Mouse (Mus musculus) intestine, embryonic 14.5 days (tissue): ENCODE results near the gene Saal1. TPM values are rescaled to one million over a fixed set of nuclear protein-coding genes. Genes with fewer than 3 reads are reported as not detected.

Source experiments
- ATAC-seq: fragments of 200-750 bp; cut with Nextera tagmentation; replicated peaks from 2 replicates; pipeline ENCODE4 v1.8.0; 2017; ENCODE audit warnings: low read depth, moderate number of reproducible peaks, moderate TSS enrichment, moderate library complexity; ENCODE audit not compliant: low FRiP score, low TSS enrichment
- DNase-seq: peaks from one replicate; pipeline ENCODE4 v3.0.0-alpha.2; 2018; ENCODE audit warnings: low spot score
- H3K27ac ChIP-seq: fragments of 300-500 bp; sonication (generic); 2 replicates; pipeline ENCODE4 v1.5.1; 2014; ENCODE audit warnings: low read depth, mild to moderate bottlenecking, control low read depth
- H3K27me3 ChIP-seq: fragments of 300-500 bp; sonication (generic); replicated peaks from 2 replicates; pipeline ENCODE4 v1.6.1; 2014; ENCODE audit warnings: low read length, control low read depth; ENCODE audit not compliant: control insufficient read depth, insufficient read depth
- H3K36me3 ChIP-seq: fragments of 300-500 bp; sonication (generic); 2 replicates; pipeline ENCODE4 v1.6.1; 2014; ENCODE audit warnings: low read length, control low read depth; ENCODE audit not compliant: control insufficient read depth, insufficient read depth
- H3K4me1 ChIP-seq: fragments of 300-500 bp; sonication (generic); replicated peaks from 2 replicates; pipeline ENCODE4 v1.6.1; 2014; ENCODE audit warnings: low read length, control low read depth, mixed read lengths; ENCODE audit not compliant: control insufficient read depth, insufficient read depth
- H3K4me2 ChIP-seq: fragments of 300-500 bp; sonication (generic); 2 replicates; pipeline ENCODE4 v1.6.1; 2014; ENCODE audit warnings: low read length
- H3K4me3 ChIP-seq: fragments of 300-500 bp; sonication (generic); 2 replicates; pipeline ENCODE4 v1.5.1; 2014; ENCODE audit warnings: low read depth, low read length, control low read depth, mixed read lengths
- H3K9ac ChIP-seq: fragments of 300-500 bp; sonication (generic); 2 replicates; pipeline ENCODE4 v1.6.1; 2014; ENCODE audit warnings: mild to moderate bottlenecking, low read length
- H3K9me3 ChIP-seq: fragments of 300-500 bp; sonication (generic); 2 replicates; pipeline ENCODE4 v1.6.1; 2016; ENCODE audit warnings: low read length, control low read depth; ENCODE audit not compliant: control insufficient read depth
- WGBS: fragments of 180-500 bp; shearing (Covaris S2); extraction: QIAGEN DNeasy Blood & Tissue Kit; methylation state at CpG from one replicate; pipeline ENCODE4 v1.1.7; 2014; 5-methylcytosine and 5-hydroxymethylcytosine counted together
- polyA plus RNA-seq: library from polyadenylated mRNA; unstranded; fragments of >200 nt; fragmentation: Nextera tagmentation; extraction: Ambion mirVana; gene quantifications from 2 replicates; pipeline ENCODE4 v1.2.1, GENCODE M21; 2014

The Saal1 gene
- polyA plus RNA-seq, 1 experiment from 2014 or later: 35.2 TPM

DNA sequence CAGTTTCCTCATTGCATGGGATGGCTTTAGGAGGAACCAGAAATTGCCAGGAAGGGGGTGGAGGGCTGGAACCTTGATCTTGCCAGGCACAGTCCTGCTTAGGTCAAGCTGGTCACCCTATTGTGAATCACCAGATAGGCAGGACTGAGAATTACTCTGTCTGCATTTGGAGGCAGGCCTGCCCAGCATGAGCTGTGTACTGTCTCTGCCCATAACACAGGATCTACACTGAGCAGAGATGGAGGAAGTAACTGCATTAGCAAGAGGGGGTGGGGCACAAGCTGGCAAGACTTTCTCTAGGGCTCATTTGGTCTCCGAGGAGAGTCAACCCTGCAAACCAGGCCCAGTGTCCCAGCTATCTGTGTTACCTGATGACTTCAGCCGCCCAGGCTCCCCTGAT, 24.5 kb upstream of the Saal1 start:
- H3K4me1 ChIP-seq: no peaks in the 10 kb centered on the region
- H3K9ac ChIP-seq: no peak overlapping the region
- no peak overlapping the region for H3K27ac ChIP-seq
- H3K36me3 ChIP-seq: no peaks in the 10 kb centered on the region
- ATAC-seq (no peak), DNase-seq (no peak)
- H3K27me3 ChIP-seq: no peaks in the 10 kb centered on the region
- H3K9me3 ChIP-seq: no peaks in the 10 kb centered on the region
- 74% methylated on average over 2 of the region's 2 CpGs for WGBS
- H3K4me2 ChIP-seq: no peak overlapping the region
- no peak overlapping the region for H3K4me3 ChIP-seq

- DNase-seq: no peak
- no peaks in the 10 kb centered on the region for H3K9me3 ChIP-seq
- H3K36me3 ChIP-seq: no peaks in the 10 kb centered on the region
- H3K4me1 ChIP-seq: no peaks in the 10 kb centered on the region
- no peaks in the 10 kb centered on the region for H3K27me3 ChIP-seq
- WGBS: 81% methylated on average over 4 of the region's 4 CpGs
- ATAC-seq: no peak
- no peak within 1 kb of the TSS for H3K4me3 ChIP-seq
- no peak within 1 kb of the TSS for H3K27ac ChIP-seq
- H3K9ac ChIP-seq: no peak within 1 kb of the TSS
- no peak within 1 kb of the TSS for H3K4me2 ChIP-seq
Observed at GRCm38 (mm10) chr7:46732458-46732857, 22.0 kb upstream of the Saal1 start, which contains the start of gene Saa4. Gene Saa4 (minus strand): TSS chr7:46732603.

DNA sequence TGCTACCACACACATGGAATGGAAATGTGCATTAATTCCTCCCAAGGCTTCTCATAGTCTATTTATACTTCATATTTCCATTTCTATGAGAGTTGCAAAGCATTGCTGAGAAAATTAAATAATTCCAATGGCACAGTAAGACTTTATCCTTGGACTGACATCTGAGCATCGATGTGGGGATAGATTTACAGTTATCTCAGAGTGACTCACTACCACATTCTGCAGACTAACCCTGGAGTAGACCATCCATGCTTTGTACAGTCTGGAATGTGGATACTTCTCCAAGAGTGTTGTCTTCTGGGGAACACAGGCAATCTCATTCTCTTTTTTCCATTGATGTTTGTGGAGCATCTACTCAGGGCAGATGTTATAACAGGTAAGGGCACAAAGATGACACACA, 17.1 kb upstream of the Saal1 start:
- no peaks in the 10 kb centered on the region for H3K4me1 ChIP-seq
- no peak for DNase-seq
- no peaks in the 10 kb centered on the region for H3K9me3 ChIP-seq
- no peak overlapping the region for H3K4me3 ChIP-seq
- no peak overlapping the region for H3K4me2 ChIP-seq
- H3K27me3 ChIP-seq: no peaks in the 10 kb centered on the region
- 63% methylated on average over 1 of the region's 1 CpGs for WGBS
- H3K36me3 ChIP-seq: no peaks in the 10 kb centered on the region
- H3K9ac ChIP-seq: no peak overlapping the region
- no peak for ATAC-seq
- H3K27ac ChIP-seq: no peak overlapping the region

DNA sequence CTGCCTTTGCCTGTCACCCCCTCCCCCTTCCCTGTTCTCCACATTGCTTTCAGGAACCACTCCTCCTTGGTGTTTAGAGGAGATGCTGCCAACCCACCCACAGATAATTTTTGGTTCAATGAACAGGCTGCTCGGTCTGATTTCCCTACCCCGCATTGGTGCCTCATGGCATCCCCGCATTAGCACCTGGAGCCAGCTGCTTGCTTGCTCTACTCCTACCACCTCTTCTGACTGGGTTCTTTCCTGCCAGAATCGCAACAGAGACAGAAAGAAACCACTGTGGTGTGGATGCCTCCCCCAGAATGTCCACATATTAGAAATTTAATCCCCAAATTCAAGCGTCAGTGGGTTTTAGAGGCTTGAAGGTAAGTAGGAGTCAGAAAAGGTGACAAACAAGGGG, 13.9 kb upstream of the Saal1 start:
- no peak overlapping the region for H3K27ac ChIP-seq
- no peak for DNase-seq
- no peak overlapping the region for H3K4me3 ChIP-seq
- 0 out of 2 replicates have a peak, but pooled peaks cover 3% of the 10 kb centered on the region for H3K27me3 ChIP-seq
- H3K4me2 ChIP-seq: no peak overlapping the region
- H3K36me3 ChIP-seq: no peaks in the 10 kb centered on the region
- WGBS: 75% methylated on average over 5 of the region's 5 CpGs
- no peaks in the 10 kb centered on the region for H3K9me3 ChIP-seq
- ATAC-seq: no peak
- no peaks in the 10 kb centered on the region for H3K4me1 ChIP-seq
- H3K9ac ChIP-seq: no peak overlapping the region

DNA sequence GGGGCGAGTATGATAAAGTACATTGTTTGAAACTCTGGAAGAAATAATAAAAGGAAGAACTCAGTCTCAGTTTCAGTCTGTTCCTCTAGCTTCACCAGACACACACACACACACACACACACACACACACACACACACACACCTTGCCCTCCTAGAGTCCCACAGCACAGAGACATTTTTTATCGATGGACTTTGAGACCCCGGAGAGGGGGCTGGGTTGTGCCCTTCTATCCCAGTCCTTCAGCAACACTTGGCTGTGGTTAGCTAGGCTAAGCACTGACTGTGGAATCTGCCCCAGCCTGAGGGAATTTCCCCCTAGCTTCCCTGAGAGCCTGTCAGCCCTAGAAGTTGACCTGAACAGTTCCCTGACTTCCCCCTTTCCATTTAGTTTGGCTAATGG, 13.4 kb upstream of the Saal1 start:
- Histone ChIP-seq H3K36me3 (no peaks in the 10 kb centered on the region), H3K4me1 (no peaks in the 10 kb centered on the region), H3K9me3 (no peaks in the 10 kb centered on the region), H3K9ac (no peak overlapping the region), H3K27ac (no peak overlapping the region), H3K4me3 (no peak overlapping the region), H3K4me2 (no peak overlapping the region), H3K27me3 (0 out of 2 replicates have a peak, but pooled peaks cover 3% of the 10 kb centered on the region)
- DNase-seq: no peak
- ATAC-seq: no peak
- 71% methylated on average over 3 of the region's 3 CpGs for WGBS

DNA sequence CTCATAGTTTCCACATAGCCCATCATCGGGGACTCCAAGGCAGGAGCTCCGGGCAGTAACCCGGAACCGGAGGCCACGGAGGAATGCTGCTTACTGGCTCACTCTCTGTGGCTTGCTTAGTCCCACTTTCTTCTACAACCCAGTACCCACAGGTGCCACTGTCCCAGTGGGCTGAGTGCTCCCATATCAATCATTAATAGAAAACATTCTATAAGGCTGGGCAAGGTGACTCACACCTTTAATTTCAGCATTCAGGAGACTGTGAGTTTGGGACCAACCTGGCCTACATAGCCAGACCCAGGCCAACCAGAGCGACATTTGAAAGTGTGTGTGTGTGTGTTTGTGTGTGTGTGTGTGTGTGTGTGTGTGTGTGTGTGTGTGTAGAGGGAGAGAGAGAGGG, 12.9 kb upstream of the Saal1 start:
- 0 out of 2 replicates have a peak, but pooled peaks cover 3% of the 10 kb centered on the region for H3K27me3 ChIP-seq
- no peak for DNase-seq
- H3K27ac ChIP-seq: no peak overlapping the region
- no peaks in the 10 kb centered on the region for H3K36me3 ChIP-seq
- H3K9me3 ChIP-seq: no peaks in the 10 kb centered on the region
- no peak overlapping the region for H3K4me3 ChIP-seq
- ATAC-seq: no peak
- 93% methylated on average over 6 of the region's 6 CpGs for WGBS
- no peak overlapping the region for H3K9ac ChIP-seq
- no peak overlapping the region for H3K4me2 ChIP-seq
- H3K4me1 ChIP-seq: no peaks in the 10 kb centered on the region

DNA sequence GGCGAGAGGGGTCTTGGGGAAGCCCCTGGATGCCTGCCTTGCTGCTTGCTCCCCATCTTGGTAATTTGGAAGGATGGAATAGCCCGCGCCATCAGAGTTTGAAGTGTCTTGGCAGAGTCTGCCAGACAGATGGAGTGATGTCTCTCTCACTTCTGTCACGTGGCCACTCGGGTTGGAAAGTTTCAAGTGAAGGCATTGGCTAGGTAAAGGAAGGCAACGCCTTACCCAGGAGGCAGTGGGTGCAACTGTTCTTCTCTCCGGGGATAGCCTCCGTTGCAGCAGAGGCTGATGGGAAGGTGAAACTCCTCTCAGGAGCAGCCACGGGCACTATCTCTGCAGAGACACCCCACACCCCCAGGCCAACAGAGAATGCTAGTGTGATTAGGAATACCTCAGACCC, 10.0 kb upstream of the Saal1 start:
- Histone ChIP-seq H3K9ac (no peak overlapping the region), H3K4me1 (no peaks in the 10 kb centered on the region), H3K36me3 (no peaks in the 10 kb centered on the region), H3K27me3 (0 out of 2 replicates have a peak, but pooled peaks cover 3% of the 10 kb centered on the region), H3K4me3 (no peak overlapping the region), H3K9me3 (no peaks in the 10 kb centered on the region), H3K27ac (no peak overlapping the region), H3K4me2 (no peak overlapping the region)
- ATAC-seq (no peak), DNase-seq (no peak)
- WGBS: 79% methylated on average over 9 of the region's 9 CpGs

DNA sequence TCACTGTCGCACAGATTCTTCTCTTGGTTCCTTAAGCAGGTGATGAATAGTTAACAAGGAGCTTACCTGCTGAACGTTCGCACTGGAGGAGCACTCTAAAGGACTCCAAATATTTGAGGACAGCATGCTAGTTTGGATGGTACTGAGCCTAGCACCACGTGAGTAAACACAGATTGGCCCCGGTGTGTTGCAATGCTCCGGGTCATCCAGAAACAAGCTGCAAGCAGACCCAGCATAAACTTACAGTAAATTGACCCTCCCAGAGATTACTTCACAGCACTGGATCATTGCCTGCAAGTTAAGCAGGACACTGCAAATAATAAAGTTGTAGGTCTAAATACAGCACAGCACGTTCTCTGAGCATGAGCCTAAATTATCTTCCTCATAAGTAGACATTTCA, 9.0 kb upstream of the Saal1 start:
- Histone ChIP-seq H3K36me3 (no peaks in the 10 kb centered on the region), H3K27me3 (0 out of 2 replicates have a peak, but pooled peaks cover 3% of the 10 kb centered on the region), H3K4me2 (no peak overlapping the region), H3K27ac (no peak overlapping the region), H3K9ac (no peak overlapping the region), H3K9me3 (no peaks in the 10 kb centered on the region), H3K4me1 (no peaks in the 10 kb centered on the region), H3K4me3 (no peak overlapping the region)
- WGBS: 61% methylated on average over 7 of the region's 7 CpGs
- ATAC-seq: no peak
- no peak for DNase-seq

DNA sequence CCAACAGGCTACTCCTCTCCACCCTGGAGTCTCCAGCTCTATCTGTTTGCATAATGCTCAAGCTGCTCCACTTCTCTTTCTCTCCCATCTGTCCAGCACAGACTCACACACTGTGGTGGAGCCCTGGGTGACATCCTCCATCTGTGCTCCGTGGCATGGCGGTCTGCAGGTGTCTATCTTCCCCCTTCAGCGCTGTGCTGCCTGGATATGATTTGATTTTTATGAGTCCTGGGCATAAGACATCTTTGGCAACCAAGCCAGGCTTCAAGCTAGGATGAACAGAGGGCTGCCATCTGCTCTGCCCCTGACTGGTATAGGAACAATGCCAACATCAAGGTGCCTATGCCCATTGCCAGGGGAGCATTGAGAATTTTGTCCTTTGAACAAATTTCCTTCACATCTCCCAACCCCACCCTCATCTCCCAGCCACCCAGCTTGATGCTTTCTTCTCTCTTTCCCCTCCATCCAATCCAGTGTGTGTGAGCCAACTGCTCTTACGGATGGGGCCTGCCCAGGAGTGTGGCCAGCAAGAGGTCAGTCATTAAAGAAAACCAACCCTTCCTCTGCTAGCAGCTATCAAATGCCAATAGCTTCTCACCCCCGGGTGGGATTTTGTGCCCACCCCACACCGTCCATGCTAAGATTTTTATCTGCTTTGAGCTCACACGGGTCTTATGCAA, 8.3 kb upstream of the Saal1 start:
- Histone ChIP-seq H3K4me2 (no peak overlapping the region), H3K27me3 (0 out of 2 replicates have a peak, but pooled peaks cover 3% of the 10 kb centered on the region), H3K9ac (no peak overlapping the region), H3K9me3 (no peaks in the 10 kb centered on the region), H3K36me3 (no peaks in the 10 kb centered on the region), H3K4me3 (no peak overlapping the region), H3K4me1 (no peaks in the 10 kb centered on the region), H3K27ac (no peak overlapping the region)
- WGBS: 76% methylated on average over 7 of the region's 7 CpGs
- no peak for ATAC-seq
- DNase-seq: no peak
